Mouse (Mus musculus) midbrain, postnatal 0 days (tissue): Measurements from ENCODE around the gene Cd276. TPM values are rescaled to one million over a fixed set of nuclear protein-coding genes. Genes with fewer than 3 reads are reported as not detected.

ENCODE experiments used
- ATAC-seq: fragments of 200-750 bp; cut with Nextera tagmentation; 2 replicates; pipeline ENCODE4 v1.8.0; 2017; ENCODE audit warnings: moderate number of reproducible peaks, mild to moderate bottlenecking, moderate TSS enrichment, moderate library complexity; ENCODE audit not compliant: low FRiP score
- DNase-seq: peaks from one replicate; pipeline ENCODE4 v3.0.0-alpha.2; 2015; ENCODE audit warnings: low spot score
- H3K27ac ChIP-seq: fragments of 300-500 bp; sonication (generic); 2 replicates; pipeline ENCODE4 v1.5.1; 2014; ENCODE audit warnings: low read depth, mild to moderate bottlenecking, low read length, mixed read lengths
- H3K27me3 ChIP-seq: fragments of 300-500 bp; sonication (generic); 2 replicates; pipeline ENCODE4 v1.6.1; 2014; ENCODE audit warnings: low read length, control low read depth, mixed read lengths; ENCODE audit not compliant: insufficient read depth
- H3K36me3 ChIP-seq: fragments of 300-500 bp; sonication (generic); 2 replicates; pipeline ENCODE4 v1.6.1; 2014; ENCODE audit warnings: low read length, control low read depth, mixed read lengths; ENCODE audit not compliant: insufficient read depth
- H3K4me1 ChIP-seq: fragments of 300-500 bp; sonication (generic); 2 replicates; pipeline ENCODE4 v1.6.1; 2014; ENCODE audit warnings: mild to moderate bottlenecking, control low read depth, antibody characterized with exemption, low read length, mixed read lengths; ENCODE audit not compliant: insufficient read depth
- H3K4me2 ChIP-seq: fragments of 300-500 bp; sonication (generic); 2 replicates; pipeline ENCODE4 v1.6.1; 2014; ENCODE audit warnings: low read depth, mild to moderate bottlenecking, low read length, mixed read lengths; ENCODE audit not compliant: poor library complexity, severe bottlenecking
- H3K4me3 ChIP-seq: fragments of 300-500 bp; sonication (generic); 2 replicates; pipeline ENCODE4 v1.5.1; 2014; ENCODE audit warnings: low read depth, mild to moderate bottlenecking, low read length, moderate library complexity
- H3K9ac ChIP-seq: fragments of 300-500 bp; sonication (generic); replicated peaks from 2 replicates; pipeline ENCODE4 v1.6.1; 2014; ENCODE audit warnings: mild to moderate bottlenecking, low read length, moderate library complexity, mixed read lengths; ENCODE audit not compliant: poor library complexity, severe bottlenecking
- H3K9me3 ChIP-seq: fragments of 300-500 bp; sonication (generic); 2 replicates; pipeline ENCODE4 v1.6.1; 2016; ENCODE audit warnings: low read length, control low read depth
- CTCF ChIP-seq: IDR thresholded peaks from 2 replicates; pipeline ENCODE4 v1.5.1; 2016; ENCODE audit warnings: antibody characterized with exemption, mild to moderate bottlenecking
- WGBS: fragments of 180-500 bp; shearing (Covaris S2); extraction: QIAGEN DNeasy Blood & Tissue Kit; methylation state at CpG from one replicate; pipeline ENCODE4 v1.1.7; 2014; 5-methylcytosine and 5-hydroxymethylcytosine counted together
- polyA plus RNA-seq: library from polyadenylated mRNA; unstranded; fragments of >200 nt; fragmentation: Nextera tagmentation; extraction: Ambion mirVana; gene quantifications from 2 replicates; pipeline ENCODE4 v1.2.1, GENCODE M21; 2015
- total RNA-seq: library from RNA; depleted of rRNA; stranded (reverse); fragments of >200 nt; gene quantifications from 2 replicates; pipeline ENCODE4 v1.2.3, GENCODE M21; 2014

Cd276 gene
- total and polyA plus RNA-seq, 2 experiments from 2014 or later, result 21.5 to 25.5 TPM

DNA sequence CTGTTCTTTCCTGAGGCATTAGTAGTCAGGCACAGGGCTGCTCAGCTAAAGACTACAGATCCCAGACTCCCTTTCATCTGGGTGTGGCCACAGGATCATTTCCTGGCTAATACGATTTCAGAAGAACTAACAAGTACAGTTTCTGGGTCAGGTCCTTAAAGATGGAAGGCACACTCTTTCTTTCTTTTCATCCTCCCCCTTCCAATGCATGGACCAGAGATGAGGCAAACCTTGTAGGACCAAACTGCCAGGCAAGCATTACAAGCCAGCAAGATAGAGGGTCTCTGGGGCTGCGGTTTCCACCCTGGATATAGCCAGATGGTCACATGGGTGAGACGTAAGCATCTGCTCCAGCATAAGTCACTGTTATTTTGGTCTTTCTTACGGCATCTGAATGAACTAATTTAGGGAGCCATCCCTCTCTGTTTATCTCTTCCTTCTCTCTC, 10.3 kb downstream of the Cd276 start:
- H3K27me3 ChIP-seq, result no peaks in the 10 kb centered on the region
- DNase-seq, result peak; percentile 43
- 0 out of 2 replicates have a peak, but pooled peaks cover 3% of the 10 kb centered on the region for H3K36me3 ChIP-seq
- 58% methylated on average over 4 of the region's 4 CpGs for WGBS
- H3K4me2 ChIP-seq, result peak overlapping the region; percentile 16; the same call in 1 of the 2 replicates
- no peak overlapping the region for H3K9ac ChIP-seq
- H3K9me3 ChIP-seq, result no peaks in the 10 kb centered on the region
- 0 out of 2 replicates have a peak overlapping the region, but pooled peaks have one; percentile 12 for H3K27ac ChIP-seq
- no peak for ATAC-seq
- no peak for TF ChIP-seq CTCF
- no peak overlapping the region for H3K4me3 ChIP-seq
- H3K4me1 ChIP-seq, result no peaks in the 10 kb centered on the region

DNA sequence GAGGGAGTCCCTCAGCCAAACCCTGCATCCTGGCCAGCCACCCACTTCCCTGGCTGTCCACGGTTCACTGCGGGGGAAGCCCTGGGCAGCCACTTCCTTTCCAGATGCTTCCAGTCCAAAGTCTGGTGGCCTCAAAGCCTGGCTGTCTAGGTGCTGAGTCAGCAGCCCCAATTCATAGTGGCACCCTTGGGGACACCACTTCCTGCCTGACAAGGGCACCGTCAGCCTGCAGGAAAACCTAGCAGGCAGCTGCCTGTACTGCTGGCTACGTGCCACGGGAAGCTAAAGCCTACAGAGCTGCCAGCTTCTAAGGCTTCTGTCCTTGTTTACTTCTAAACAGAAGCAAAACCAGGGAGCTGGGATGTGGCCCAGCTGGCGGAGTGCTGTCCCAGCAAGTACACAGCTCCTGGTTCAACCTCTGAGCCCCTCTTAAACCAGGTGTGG, 13.3 kb downstream of the Cd276 start:
- ATAC-seq, result no peak
- WGBS, result 54% methylated on average over 6 of the region's 6 CpGs
- TF ChIP-seq CTCF, result no peak
- H3K4me3 ChIP-seq, result no peak overlapping the region
- H3K36me3 ChIP-seq, result peaks cover 22% of the 10 kb centered on the region
- H3K9me3 ChIP-seq, result no peaks in the 10 kb centered on the region
- no peaks in the 10 kb centered on the region for H3K27me3 ChIP-seq
- no peak overlapping the region for H3K4me2 ChIP-seq
- no peaks in the 10 kb centered on the region for H3K4me1 ChIP-seq
- DNase-seq, result peak; percentile 88
- no peak overlapping the region for H3K9ac ChIP-seq
- H3K27ac ChIP-seq, result 0 out of 2 replicates have a peak overlapping the region, but pooled peaks have one; percentile 12

DNA sequence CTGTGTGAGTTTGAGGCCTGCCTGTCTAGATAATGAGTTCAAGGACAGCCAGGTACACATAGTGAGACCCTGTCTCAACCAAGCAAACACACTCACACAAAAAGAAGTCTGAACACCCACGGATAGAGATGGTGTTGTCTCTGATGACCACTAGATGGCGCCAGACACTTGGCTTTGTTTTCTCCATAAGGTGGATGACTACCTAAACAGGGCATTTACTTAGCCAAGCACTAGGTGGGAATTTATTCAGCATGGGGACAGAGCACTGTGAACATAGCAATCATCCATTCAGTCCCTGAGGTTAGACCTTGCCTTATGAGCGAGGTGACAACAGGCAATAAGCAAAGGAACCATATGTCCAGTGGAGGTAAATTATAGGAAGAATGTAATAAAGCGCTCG, 15.4 kb downstream of the Cd276 start:
- whole genome bisulfite sequencing, result 48% methylated on average over 5 of the region's 5 CpGs
- Histone ChIP-seq H3K4me3 (no peak overlapping the region), H3K27me3 (no peaks in the 10 kb centered on the region), H3K4me2 (no peak overlapping the region), H3K9me3 (no peaks in the 10 kb centered on the region), H3K27ac (no peak overlapping the region), H3K4me1 (no peaks in the 10 kb centered on the region), H3K9ac (no peak overlapping the region), H3K36me3 (peaks cover 29% of the 10 kb centered on the region)
- ATAC-seq, result peak; percentile 45
- peak; percentile 89 for DNase-seq
- peak; percentile 100 for TF ChIP-seq CTCF

DNA sequence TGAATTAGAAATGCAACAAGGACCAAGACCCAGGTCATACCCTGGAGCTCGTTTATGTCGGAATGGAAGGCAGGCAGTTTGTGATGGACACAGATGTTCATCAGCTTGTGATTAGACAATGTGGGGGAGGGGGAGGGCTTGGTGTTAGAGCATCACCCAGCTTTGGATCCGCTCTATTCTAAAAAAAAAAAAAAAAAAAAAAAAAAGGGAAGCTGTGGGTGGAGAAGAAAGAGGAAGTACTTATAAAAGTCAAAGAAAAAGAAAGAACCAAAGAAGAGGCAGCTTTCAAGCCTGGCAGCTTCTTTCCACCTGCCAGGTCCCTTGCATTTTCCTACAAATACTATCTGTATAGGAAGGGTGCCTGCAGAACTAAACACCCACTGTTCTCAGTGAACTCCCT, 17.5 kb downstream of the Cd276 start:
- Histone ChIP-seq H3K4me1 (no peaks in the 10 kb centered on the region), H3K9ac (no peak overlapping the region), H3K9me3 (no peaks in the 10 kb centered on the region), H3K36me3 (peaks cover 31% of the 10 kb centered on the region), H3K27ac (no peak overlapping the region), H3K4me3 (no peak overlapping the region), H3K4me2 (no peak overlapping the region), H3K27me3 (no peaks in the 10 kb centered on the region)
- DNase-seq, result no peak
- no peak for TF ChIP-seq CTCF
- 92% methylated on average over 3 of the region's 3 CpGs for WGBS
- no peak for ATAC-seq

DNA sequence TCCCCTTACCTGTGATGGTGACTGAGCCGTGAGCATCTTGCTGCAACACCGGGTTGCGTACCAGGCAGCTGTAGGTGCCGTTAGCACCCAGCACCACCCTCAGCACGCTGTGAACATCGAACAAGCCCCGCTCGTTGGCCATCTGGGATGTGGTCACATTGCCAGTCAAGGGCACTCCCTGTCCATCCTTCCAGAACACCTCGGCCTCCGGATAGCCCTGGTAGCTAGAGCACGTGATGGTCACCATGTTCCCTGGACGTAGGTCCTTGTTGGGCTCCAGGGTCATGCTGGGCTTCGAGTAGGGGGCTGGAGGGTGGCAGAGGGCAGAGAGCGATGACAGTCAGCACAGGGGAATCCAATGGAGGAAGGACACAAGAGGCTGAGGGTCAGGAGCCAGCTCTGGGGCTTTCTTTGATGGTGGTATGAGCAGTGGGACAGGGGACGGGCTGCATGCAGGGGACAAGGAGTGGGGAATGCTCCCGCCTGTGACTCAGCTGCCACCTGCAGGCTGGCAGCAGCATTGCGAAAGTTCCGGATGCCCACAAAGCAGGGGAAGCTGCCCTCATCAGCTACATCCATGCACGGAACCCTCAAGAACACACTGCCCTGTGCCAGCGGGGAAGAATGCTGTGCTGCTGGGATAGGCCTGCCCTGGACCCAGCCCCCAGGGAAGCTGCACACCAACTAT, 19.6 kb downstream of the Cd276 start:
- 81% methylated on average over 20 of the region's 20 CpGs for WGBS

DNA sequence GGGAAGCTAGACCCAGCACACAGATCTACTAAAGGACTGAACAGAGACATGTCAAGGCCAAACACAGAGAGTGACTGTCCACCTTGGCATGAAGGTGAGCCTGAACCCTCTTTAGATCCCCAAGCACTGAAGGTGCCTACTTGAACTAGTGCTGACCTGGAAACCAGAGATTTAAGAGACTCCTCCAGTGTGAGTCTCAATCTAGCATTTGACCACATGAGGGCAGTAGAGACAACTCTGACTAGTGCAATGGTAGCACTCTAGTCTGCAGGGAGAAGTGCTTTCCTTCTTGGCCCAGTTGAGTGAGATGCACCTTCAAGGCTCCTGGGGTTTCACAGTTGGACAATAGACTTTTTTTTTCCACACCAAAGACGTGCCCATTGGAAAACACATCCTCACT, 20.5 kb downstream of the Cd276 start:
- Histone ChIP-seq H3K9me3 (no peaks in the 10 kb centered on the region), H3K4me1 (no peaks in the 10 kb centered on the region), H3K27me3 (no peaks in the 10 kb centered on the region), H3K4me2 (no peak overlapping the region), H3K9ac (no peak overlapping the region), H3K27ac (no peak overlapping the region), H3K36me3 (peaks cover 46% of the 10 kb centered on the region), H3K4me3 (no peak overlapping the region)
- peak; percentile 89 for TF ChIP-seq CTCF
- 17% methylated on average over 1 of the region's 1 CpGs for WGBS
- DNase-seq, result peak; percentile 82
- no peak for ATAC-seq

More for the DNA sequence above, 19.6 kb downstream of the Cd276 start:
- ATAC-seq (0 out of 2 replicates have a peak, but pooled peaks have one; percentile 16), DNase-seq (peak; percentile 63)
- peak; percentile 80 for TF ChIP-seq CTCF
- H3K27me3 ChIP-seq, result no peaks in the 10 kb centered on the region
- H3K4me2 ChIP-seq, result no peak overlapping the region
- no peak overlapping the region for H3K4me3 ChIP-seq
- H3K4me1 ChIP-seq, result no peaks in the 10 kb centered on the region
- H3K27ac ChIP-seq, result no peak overlapping the region
- H3K36me3 ChIP-seq, result peaks cover 40% of the 10 kb centered on the region
- H3K9me3 ChIP-seq, result no peaks in the 10 kb centered on the region
- no peak overlapping the region for H3K9ac ChIP-seq
